Comparison of ENCODE assay signal across 8 mouse cellular contexts in the genomic region with DNA sequence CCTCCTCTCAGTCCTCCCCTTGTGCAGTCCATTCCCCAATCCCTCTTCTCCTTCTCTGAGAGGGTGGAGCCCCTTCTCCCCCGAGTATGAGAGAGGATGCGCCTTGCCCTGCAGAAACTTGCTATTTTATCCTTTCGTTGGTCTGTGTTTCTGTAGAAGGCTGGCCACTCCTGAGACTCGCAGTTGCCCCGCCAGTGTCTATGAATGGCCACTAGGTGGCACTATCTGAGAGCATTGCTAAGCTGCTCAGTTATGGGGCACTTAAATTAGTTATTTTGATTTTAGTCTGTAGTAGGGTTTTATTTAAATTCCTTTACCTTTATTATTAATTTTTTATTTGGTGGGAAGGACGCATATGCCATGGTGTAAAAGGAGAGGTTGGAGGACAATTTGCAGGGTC. TPM values are rescaled to one million over a fixed set of nuclear protein-coding genes. Genes with fewer than 3 reads are reported as not detected.
DNase-seq lines count a peak whose midpoint lies in the region; ATAC-seq and TF ChIP-seq lines count a peak whose summit lies in the region.

No protein-coding gene starts in this region.

- H3K4me3 ChIP-seq in E14TG2a.4 (replicated peaks; ENCODE audit: low read length): no peak overlapping the region
- no peak overlapping the region for H3K4me3 ChIP-seq in heart, embryonic 12.5 days
- H3K4me3 ChIP-seq in lung, embryonic 14.5 days (ENCODE audit: low read depth, low read length): no peak overlapping the region

- peak overlapping the region; percentile 16; the same call in 1 of the 2 replicates for H3K4me2 ChIP-seq in heart, embryonic 12.5 days
- no peak overlapping the region for H3K4me2 ChIP-seq in lung, embryonic 14.5 days

- H3K36me3 ChIP-seq in E14TG2a.4 (ENCODE audit: insufficient read depth, low read length): no peaks in the 10 kb centered on the region
- H3K36me3 ChIP-seq in heart, embryonic 12.5 days: no peaks in the 10 kb centered on the region
- no peaks in the 10 kb centered on the region for H3K36me3 ChIP-seq in lung, embryonic 14.5 days (ENCODE audit: insufficient read depth)

- peak; percentile 53; the same call in 1 of the 2 replicates for ATAC-seq in heart, embryonic 12.5 days (ENCODE audit: insufficient number of reproducible peaks, low FRiP score)
- ATAC-seq in lung, embryonic 14.5 days (ENCODE audit: insufficient read depth): peak; percentile 62; the same call in 1 of the 2 replicates

- peak; percentile 62 for TF ChIP-seq CTCF in E14TG2a.4 (conservative IDR thresholded peaks at IDR 0.05; ENCODE audit: low read length)
- peak; percentile 80 for TF ChIP-seq CTCF in lung, embryonic 14.5 days (IDR thresholded peaks at IDR 0.05; ENCODE audit: low read depth)

- peak; percentile 15 to 74 for DNase-seq in adrenal gland, adult (ENCODE audit: inconsistent age in 2 of 2, low spot score in 1 of 2)
- DNase-seq in embryo, embryonic 10.5 days (ENCODE audit: low spot score): peak; percentile 72
- peak; percentile 34 for DNase-seq in layer of hippocampus, adult 11-12 months (ENCODE audit: low spot score)
- peak; percentile 89 for DNase-seq in lung, embryonic 14.5 days
- peak; percentile 49 for DNase-seq in retina, postnatal 1 day
- peak; percentile 63 for DNase-seq in thymus, postnatal 4 days

- 14% methylated on average over 6 of the region's 6 CpGs for WGBS in heart, embryonic 12.5 days
- WGBS in lung, embryonic 14.5 days: 13% methylated on average over 6 of the region's 6 CpGs

- no peak overlapping the region for H3K9ac ChIP-seq in heart, embryonic 12.5 days
- H3K9ac ChIP-seq in lung, embryonic 14.5 days: no peak overlapping the region

- H3K4me1 ChIP-seq in E14TG2a.4 (replicated peaks; ENCODE audit: low read depth, low read length): no peaks in the 10 kb centered on the region
- H3K4me1 ChIP-seq in heart, embryonic 12.5 days (replicated peaks): no peaks in the 10 kb centered on the region
- H3K4me1 ChIP-seq in lung, embryonic 14.5 days (ENCODE audit: insufficient read depth): no peaks in the 10 kb centered on the region

- no peaks in the 10 kb centered on the region for H3K27me3 ChIP-seq in E14TG2a.4 (ENCODE audit: insufficient read depth, low read length)
- no peaks in the 10 kb centered on the region for H3K27me3 ChIP-seq in heart, embryonic 12.5 days (replicated peaks)
- H3K27me3 ChIP-seq in lung, embryonic 14.5 days (ENCODE audit: insufficient read depth, low read length): no peaks in the 10 kb centered on the region

- no peaks in the 10 kb centered on the region for H3K9me3 ChIP-seq in E14TG2a.4 (ENCODE audit: low read length)
- H3K9me3 ChIP-seq in heart, embryonic 12.5 days (replicated peaks): no peaks in the 10 kb centered on the region
- H3K9me3 ChIP-seq in lung, embryonic 14.5 days (ENCODE audit: low read depth, low read length): no peaks in the 10 kb centered on the region

- no peak overlapping the region for H3K27ac ChIP-seq in heart, embryonic 12.5 days (ENCODE audit: poor library complexity, severe bottlenecking)
- no peak overlapping the region for H3K27ac ChIP-seq in lung, embryonic 14.5 days (ENCODE audit: low read depth)

RNA-seq across cellular contexts. Expression of a gene that starts 48.0 kb away (rescaled TPM):
- polyA plus RNA-seq in heart, embryonic 12.5 days (2016; fragmentation: Nextera tagmentation; extraction: Ambion mirVana): 29.7 and 30.2 TPM in 2 replicates
- polyA plus RNA-seq in lung, embryonic 14.5 days (2014; fragmentation: Nextera tagmentation; extraction: Ambion mirVana): 24.3 and 26.7 TPM in 2 replicates

Comparison
In these comparisons a context has a peak if more than half of its experiments do, and no peak if none do; other contexts are left out.
1. DNase-seq: peak in every context shown above with its lines; median percentile 89 in lung, embryonic 14.5 days; 72 in embryo, embryonic 10.5 days; 63 in thymus, postnatal 4 days; 49 in retina, postnatal 1 day; 44 in adrenal gland, adult; 34 in layer of hippocampus, adult 11-12 months.